Mouse (Mus musculus) heart, embryonic 16.5 days (tissue): ENCODE data around the gene Dync1i1. TPM values are rescaled to one million over a fixed set of nuclear protein-coding genes. Genes with fewer than 3 reads are reported as not detected.

Experiments
- ATAC-seq: fragments of 200-750 bp; cut with Nextera tagmentation; replicated peaks from 2 replicates; pipeline ENCODE4 v1.8.0; 2017; ENCODE audit warnings: moderate number of reproducible peaks; ENCODE audit not compliant: insufficient read depth, low FRiP score; ENCODE audit errors: extremely low read depth
- H3K27ac ChIP-seq: fragments of 300-500 bp; sonication (generic); 2 replicates; pipeline ENCODE4 v1.5.1; 2014; ENCODE audit warnings: mild to moderate bottlenecking, low read length, control low read depth, moderate library complexity
- H3K27me3 ChIP-seq: fragments of 300-500 bp; sonication (generic); 2 replicates; pipeline ENCODE4 v1.6.1; 2014; ENCODE audit warnings: low read length, mixed read lengths; ENCODE audit not compliant: control insufficient read depth, insufficient read depth
- H3K36me3 ChIP-seq: fragments of 300-500 bp; sonication (generic); 2 replicates; pipeline ENCODE4 v1.6.1; 2014; ENCODE audit not compliant: control insufficient read depth, insufficient read depth
- H3K4me1 ChIP-seq: fragments of 300-500 bp; sonication (generic); 2 replicates; pipeline ENCODE4 v1.6.1; 2014; ENCODE audit warnings: low read length, mixed read lengths; ENCODE audit not compliant: control insufficient read depth, insufficient read depth
- H3K4me2 ChIP-seq: fragments of 300-500 bp; sonication (generic); 2 replicates; pipeline ENCODE4 v1.6.1; 2014; ENCODE audit warnings: low read depth, mild to moderate bottlenecking, control low read depth, low read length
- H3K4me3 ChIP-seq: fragments of 300-500 bp; sonication (generic); 2 replicates; pipeline ENCODE4 v1.5.1; 2014; ENCODE audit warnings: mild to moderate bottlenecking, control low read depth, low read length
- H3K9ac ChIP-seq: fragments of 300-500 bp; sonication (generic); 2 replicates; pipeline ENCODE4 v1.6.1; 2014; ENCODE audit warnings: low read length, control low read depth
- H3K9me3 ChIP-seq: fragments of 300-500 bp; sonication (generic); replicated peaks from 2 replicates; pipeline ENCODE4 v1.6.1; 2016; ENCODE audit warnings: low read length; ENCODE audit not compliant: control insufficient read depth
- WGBS: fragments of 180-500 bp; shearing (Covaris S2); extraction: QIAGEN DNeasy Blood & Tissue Kit; methylation state at CpG from one replicate; pipeline ENCODE4 v1.1.7; 2014; 5-methylcytosine and 5-hydroxymethylcytosine counted together
- polyA plus RNA-seq: library from polyadenylated mRNA; unstranded; fragments of >200 nt; fragmentation: Nextera tagmentation; extraction: Ambion mirVana; gene quantifications from 2 replicates; pipeline ENCODE4 v1.2.1, GENCODE M21; 2015

The Dync1i1 gene
- polyA plus RNA-seq, 1 experiment from 2014 or later: 2.0 TPM

DNA sequence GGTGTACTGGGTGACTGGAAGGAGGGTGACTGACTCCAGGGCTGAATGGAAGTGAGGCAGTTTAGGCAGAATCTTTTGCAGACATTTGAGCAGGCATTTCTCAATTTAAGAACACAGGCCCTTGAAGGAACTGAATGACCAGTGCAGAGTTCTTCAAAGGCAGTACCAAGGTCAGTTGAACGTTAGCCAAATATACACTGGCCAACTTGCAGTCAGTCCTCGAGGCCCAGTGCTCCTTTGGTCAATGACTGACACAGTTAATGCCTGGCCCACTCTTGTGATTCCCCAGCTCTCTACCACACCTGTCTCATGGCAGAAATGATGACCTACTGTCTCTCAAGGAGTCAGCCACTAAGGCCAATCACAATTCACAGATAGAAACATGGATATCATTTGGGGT is 189.6 kb downstream of the Dync1i1 start:
- Histone ChIP-seq H3K4me3 (no peak overlapping the region), H3K4me1 (no peaks in the 10 kb centered on the region), H3K27ac (no peak overlapping the region), H3K9me3 (no peaks in the 10 kb centered on the region), H3K36me3 (no peaks in the 10 kb centered on the region), H3K4me2 (no peak overlapping the region), H3K27me3 (no peaks in the 10 kb centered on the region), H3K9ac (no peak overlapping the region)
- 56% methylated on average over 2 of the region's 2 CpGs for WGBS
- no peak for ATAC-seq

GRCm38 (mm10) chr6:5920670-5921069 is 195.2 kb downstream of the Dync1i1 start:
- no peaks in the 10 kb centered on the region for H3K36me3 ChIP-seq
- no peak overlapping the region for H3K4me3 ChIP-seq
- no peak for ATAC-seq
- no peak overlapping the region for H3K4me2 ChIP-seq
- no peak overlapping the region for H3K9ac ChIP-seq
- no peaks in the 10 kb centered on the region for H3K27me3 ChIP-seq
- H3K4me1 ChIP-seq: no peaks in the 10 kb centered on the region
- no peak overlapping the region for H3K27ac ChIP-seq
- H3K9me3 ChIP-seq: no peaks in the 10 kb centered on the region
- WGBS: 63% methylated on average over 4 of the region's 4 CpGs

DNA sequence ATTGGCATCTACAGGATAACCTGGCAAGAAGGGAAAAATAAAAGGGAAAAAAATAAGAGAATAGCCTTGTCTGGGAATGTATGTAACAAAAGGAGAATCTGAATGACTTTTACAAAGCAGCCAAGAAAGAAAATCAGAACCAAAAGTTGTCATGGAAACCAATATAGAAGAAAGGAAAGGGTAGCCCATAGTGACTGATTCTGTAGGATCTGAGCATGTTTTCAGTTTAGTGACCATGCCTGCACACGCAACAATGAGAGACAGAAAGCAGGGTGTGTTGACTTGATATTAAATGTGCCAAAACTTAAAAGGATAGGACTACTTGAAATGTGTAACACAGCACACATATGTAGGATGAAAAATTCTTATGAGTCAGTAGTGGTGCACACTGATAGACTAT is 197.2 kb downstream of the Dync1i1 start:
- H3K9me3 ChIP-seq: no peaks in the 10 kb centered on the region
- WGBS: 78% methylated on average over 1 of the region's 1 CpGs
- H3K4me3 ChIP-seq: no peak overlapping the region
- no peak overlapping the region for H3K9ac ChIP-seq
- no peak for ATAC-seq
- H3K36me3 ChIP-seq: no peaks in the 10 kb centered on the region
- H3K4me2 ChIP-seq: no peak overlapping the region
- no peak overlapping the region for H3K27ac ChIP-seq
- H3K4me1 ChIP-seq: no peaks in the 10 kb centered on the region
- no peaks in the 10 kb centered on the region for H3K27me3 ChIP-seq

DNA sequence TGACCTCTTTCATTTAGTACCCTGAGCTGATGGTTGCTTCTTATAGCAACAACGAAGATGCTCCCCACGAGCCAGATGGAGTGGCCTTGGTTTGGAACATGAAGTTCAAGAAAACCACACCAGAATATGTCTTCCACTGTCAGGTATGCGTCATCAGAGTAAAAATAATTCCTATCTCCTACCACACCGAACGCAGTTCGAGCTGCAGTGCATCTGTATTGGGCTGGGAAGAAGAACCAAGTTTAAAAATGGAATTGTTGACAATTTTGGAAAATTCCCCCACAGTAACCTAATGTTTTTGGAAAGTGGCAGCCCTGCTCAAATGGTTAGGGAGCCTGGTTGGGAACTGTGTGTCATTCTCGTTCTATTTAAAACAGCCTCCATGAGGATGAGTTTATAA is 197.7 kb downstream of the Dync1i1 start:
- Histone ChIP-seq H3K4me1 (no peaks in the 10 kb centered on the region), H3K9ac (no peak overlapping the region), H3K27ac (no peak overlapping the region), H3K4me3 (no peak overlapping the region), H3K27me3 (no peaks in the 10 kb centered on the region), H3K9me3 (no peaks in the 10 kb centered on the region), H3K36me3 (no peaks in the 10 kb centered on the region), H3K4me2 (no peak overlapping the region)
- WGBS: 86% methylated on average over 7 of the region's 7 CpGs
- no peak for ATAC-seq

- H3K9ac ChIP-seq: no peak overlapping the region
- no peak for ATAC-seq
- H3K9me3 ChIP-seq: no peaks in the 10 kb centered on the region
- no peak overlapping the region for H3K4me3 ChIP-seq
- no peak overlapping the region for H3K27ac ChIP-seq
- whole genome bisulfite sequencing: 90% methylated on average over 8 of the region's 8 CpGs
- H3K4me2 ChIP-seq: no peak overlapping the region
- no peaks in the 10 kb centered on the region for H3K4me1 ChIP-seq
- no peaks in the 10 kb centered on the region for H3K36me3 ChIP-seq
- H3K27me3 ChIP-seq: no peaks in the 10 kb centered on the region
Observed at GRCm38 (mm10) chr6:5930140-5930539, 204.7 kb downstream of the Dync1i1 start.

- Histone ChIP-seq H3K4me2 (no peak overlapping the region), H3K4me3 (no peak overlapping the region), H3K36me3 (no peaks in the 10 kb centered on the region), H3K27ac (no peak overlapping the region), H3K9ac (no peak overlapping the region), H3K27me3 (no peaks in the 10 kb centered on the region), H3K4me1 (no peaks in the 10 kb centered on the region), H3K9me3 (no peaks in the 10 kb centered on the region)
- WGBS: 78% methylated on average over 8 of the region's 8 CpGs
- no peak for ATAC-seq
Observed at GRCm38 (mm10) chr6:5935587-5936353, 210.3 kb downstream of the Dync1i1 start.

DNA sequence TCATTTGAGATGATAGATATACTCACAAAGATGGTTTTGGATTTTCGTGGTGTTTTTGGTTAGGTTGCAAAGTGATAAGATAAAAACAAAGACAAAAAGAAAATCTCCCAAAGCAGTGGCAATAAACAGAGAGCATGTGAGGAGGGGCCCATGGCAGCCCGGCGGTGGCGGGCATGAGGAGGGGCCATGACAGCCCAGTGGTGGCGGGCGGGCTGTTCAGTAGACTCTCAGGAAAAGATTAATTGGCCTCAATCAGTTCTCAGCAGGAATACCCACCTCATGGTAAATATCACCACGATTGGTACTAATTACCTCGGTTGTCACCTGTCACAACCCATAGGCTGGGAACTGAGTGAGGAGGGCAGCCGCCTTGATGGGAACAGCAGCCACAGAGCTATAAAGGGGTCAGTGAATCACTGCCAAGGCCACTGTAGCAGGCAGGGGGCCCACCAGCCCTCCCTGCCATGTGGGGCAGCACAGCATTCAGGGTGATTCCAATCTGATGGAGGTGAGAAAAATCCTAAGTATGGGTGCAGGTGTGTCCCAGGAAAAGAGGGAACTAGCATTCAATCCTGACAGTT is 224.5 kb downstream of the Dync1i1 start:
- Histone ChIP-seq H3K9ac (no peak overlapping the region), H3K27me3 (no peaks in the 10 kb centered on the region), H3K27ac (no peak overlapping the region), H3K9me3 (no peaks in the 10 kb centered on the region), H3K4me3 (no peak overlapping the region), H3K4me1 (no peaks in the 10 kb centered on the region), H3K36me3 (no peaks in the 10 kb centered on the region), H3K4me2 (no peak overlapping the region)
- ATAC-seq: no peak
- WGBS: 74% methylated on average over 9 of the region's 9 CpGs

DNA sequence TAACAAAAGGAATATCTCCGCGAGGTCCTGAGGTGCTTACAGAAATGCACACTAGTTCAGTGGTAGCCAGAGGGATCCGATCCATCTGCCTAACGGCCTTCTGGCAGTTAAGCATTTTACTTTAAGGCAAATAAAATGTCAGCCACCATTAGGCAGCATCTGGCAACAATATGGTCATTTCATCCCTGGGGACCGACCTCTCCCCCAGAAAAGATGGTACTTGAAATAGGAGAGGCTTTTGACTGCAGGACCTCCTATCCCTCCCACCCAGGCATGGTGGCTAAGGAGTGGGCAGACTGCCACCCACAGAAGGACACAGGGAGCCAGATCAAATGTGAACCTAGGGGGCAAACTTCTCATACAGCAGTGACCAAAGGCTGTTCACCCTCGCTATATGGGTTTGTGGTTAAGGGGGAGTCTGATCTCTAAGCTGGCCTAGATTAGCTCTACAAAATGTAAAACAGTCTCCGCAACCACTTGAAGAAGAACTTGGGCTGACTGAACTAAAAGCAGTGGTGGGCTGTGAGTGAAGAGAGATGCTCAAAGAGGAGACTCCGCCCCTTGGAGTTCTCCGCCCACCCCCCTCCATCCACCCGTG is 231.0 kb downstream of the Dync1i1 start:
- Histone ChIP-seq H3K4me2 (no peak overlapping the region), H3K36me3 (no peaks in the 10 kb centered on the region), H3K9ac (no peak overlapping the region), H3K4me1 (no peaks in the 10 kb centered on the region), H3K4me3 (no peak overlapping the region), H3K9me3 (no peaks in the 10 kb centered on the region), H3K27ac (no peak overlapping the region), H3K27me3 (no peaks in the 10 kb centered on the region)
- ATAC-seq: no peak
- 75% methylated on average over 10 of the region's 10 CpGs for WGBS

DNA sequence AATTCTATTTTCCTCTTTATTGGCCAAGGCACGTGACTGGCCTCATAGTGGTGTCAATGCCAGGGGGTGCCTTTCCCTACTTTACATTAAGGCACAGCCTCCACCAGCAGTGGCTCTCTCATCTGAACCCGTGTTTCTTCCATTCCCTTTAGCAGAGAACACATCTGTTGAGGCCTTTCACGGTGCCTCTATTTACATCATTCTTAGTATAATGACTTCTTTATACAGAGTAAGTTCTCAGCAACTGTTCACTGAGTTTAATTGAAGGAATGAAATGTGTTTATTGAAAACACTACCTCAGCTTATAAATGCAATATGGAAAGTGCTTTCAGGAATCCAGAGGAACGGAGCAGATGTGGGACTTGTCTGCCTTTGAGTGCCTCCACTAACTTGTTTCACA is 235.3 kb downstream of the Dync1i1 start:
- no peaks in the 10 kb centered on the region for H3K36me3 ChIP-seq
- WGBS: 80% methylated on average over 4 of the region's 4 CpGs
- H3K4me1 ChIP-seq: no peaks in the 10 kb centered on the region
- no peak for ATAC-seq
- H3K27me3 ChIP-seq: no peaks in the 10 kb centered on the region
- H3K4me2 ChIP-seq: no peak overlapping the region
- H3K4me3 ChIP-seq: no peak overlapping the region
- H3K27ac ChIP-seq: no peak overlapping the region
- H3K9ac ChIP-seq: no peak overlapping the region
- H3K9me3 ChIP-seq: no peaks in the 10 kb centered on the region
